Mouse (Mus musculus): Measurements from ENCODE around the gene Hils1.
A peak's percentile ranks its signal among the peaks of the same experiment; 100 is the strongest.
"Not testable (repeated sequence)": the region's sequence is repeated elsewhere in the genome, so short reads cannot be mapped to it uniquely, and the experiment has no call there.

Hils1 gene

GRCm38 (mm10) chr11:95004136-95004936, 36.9 kb downstream of the Hils1 start:
- no peak for DNase-seq (ENCODE audit: low spot score)

- DNase-seq (ENCODE audit: low spot score), result no peak
Observed at GRCm38 (mm10) chr11:95004937-95005198, 37.5 kb downstream of the Hils1 start.

- DNase-seq (ENCODE audit: low spot score), result no peak
Observed at GRCm38 (mm10) chr11:95006038-95006437, 38.6 kb downstream of the Hils1 start.

DNA sequence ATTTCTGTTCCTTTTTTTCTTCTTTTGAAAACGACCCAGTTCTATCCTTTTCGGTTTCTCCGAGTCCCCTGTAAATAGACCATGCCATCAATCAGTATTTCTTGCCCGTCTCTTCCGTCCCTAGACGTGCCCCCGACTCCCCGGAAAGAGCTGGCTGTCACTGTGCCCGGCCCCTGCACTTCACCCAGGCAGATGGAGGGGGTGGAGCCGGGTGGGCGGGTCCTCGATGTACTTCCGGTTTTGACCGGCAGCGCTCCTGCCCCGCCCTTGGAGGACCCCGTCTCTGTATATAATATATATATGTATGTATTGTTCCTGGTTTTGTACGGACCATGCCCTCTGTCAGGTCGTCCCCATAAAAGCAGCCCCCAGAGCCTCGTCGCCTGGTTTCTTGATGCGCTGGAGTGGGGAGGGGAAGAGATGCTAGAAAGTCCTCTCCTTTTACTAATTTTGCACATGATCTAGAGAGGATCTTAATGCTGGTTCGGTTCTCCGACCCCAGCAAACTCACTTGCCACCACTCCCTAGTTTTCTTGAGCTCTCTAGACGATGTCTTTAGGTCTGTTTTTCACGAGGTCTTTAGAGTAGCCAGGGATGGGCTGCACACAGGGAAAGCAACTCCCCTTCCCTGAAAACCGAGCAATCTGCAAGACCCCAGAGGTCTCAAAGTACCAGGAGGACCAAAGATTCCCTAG, 39.3 kb downstream of the Hils1 start:
- DNase-seq (ENCODE audit: low spot score), result peak; percentile 75

GRCm38 (mm10) chr11:95007418-95007817, 40.0 kb downstream of the Hils1 start:
- no peak for DNase-seq (ENCODE audit: low spot score)

GRCm38 (mm10) chr11:95008661-95009628, 41.6 kb downstream of the Hils1 start:
- DNase-seq (ENCODE audit: low spot score), result no peak

DNA sequence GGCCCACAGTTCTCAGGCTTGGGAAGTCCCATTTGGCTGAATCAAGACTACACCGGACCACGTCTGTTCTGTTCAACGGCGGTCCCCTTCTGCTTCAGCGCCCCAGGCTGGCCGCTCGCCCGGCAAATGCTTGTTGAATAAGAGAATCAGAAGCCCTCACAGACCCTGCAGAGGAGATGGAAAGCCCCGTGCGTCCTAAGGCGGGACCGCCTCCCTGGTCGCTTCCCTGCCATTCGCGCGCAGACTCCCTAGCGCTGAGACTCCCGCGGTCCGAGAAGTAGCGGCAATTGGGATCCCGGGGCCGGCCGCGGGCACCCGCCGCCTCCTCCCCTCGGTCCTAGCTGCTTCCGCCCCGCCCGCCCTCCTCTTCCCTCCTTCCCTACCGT, 42.2 kb downstream of the Hils1 start, which contains the start of gene Samd14:
TSS of gene Samd14 (plus strand) at position 251 of the 386 bp plus-strand sequence.
- peak; percentile 65 for DNase-seq (ENCODE audit: low spot score)

GRCm38 (mm10) chr11:95010141-95010739, 42.8 kb downstream of the Hils1 start:
- DNase-seq (ENCODE audit: low spot score), result no peak

DNA sequence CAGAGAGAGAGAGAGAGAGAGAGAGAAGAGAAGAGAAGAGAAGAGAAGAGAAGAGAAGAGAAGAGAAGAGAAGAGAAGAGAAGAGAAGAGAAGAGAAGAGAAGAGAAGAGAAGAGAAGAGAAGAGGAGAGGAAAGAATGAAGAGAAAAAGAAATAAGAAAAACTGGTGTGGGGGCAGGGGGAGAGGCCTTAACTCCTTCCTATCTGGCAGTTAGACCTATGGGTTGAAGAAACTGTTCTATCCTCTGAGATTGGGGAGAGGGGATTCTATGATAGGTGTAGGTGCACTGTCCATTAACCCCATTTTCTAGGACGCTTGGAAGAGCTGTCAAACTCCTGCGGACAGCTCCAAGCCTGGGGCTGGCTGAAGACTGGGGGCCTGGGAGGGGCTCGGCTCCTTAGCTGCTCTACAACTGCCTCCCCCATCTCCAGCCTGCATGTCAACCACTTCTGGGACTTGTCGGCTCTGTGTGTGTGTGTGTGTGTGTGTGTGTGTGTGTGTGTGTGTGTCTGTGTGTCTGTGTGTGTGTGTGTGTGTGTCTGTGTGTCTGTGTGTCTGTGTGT, 43.5 kb downstream of the Hils1 start:
- not testable (repeated sequence) for DNase-seq (ENCODE audit: low spot score)

- DNase-seq (ENCODE audit: low spot score), result no peak
Observed at GRCm38 (mm10) chr11:95011416-95011815, 44.0 kb downstream of the Hils1 start.

DNA sequence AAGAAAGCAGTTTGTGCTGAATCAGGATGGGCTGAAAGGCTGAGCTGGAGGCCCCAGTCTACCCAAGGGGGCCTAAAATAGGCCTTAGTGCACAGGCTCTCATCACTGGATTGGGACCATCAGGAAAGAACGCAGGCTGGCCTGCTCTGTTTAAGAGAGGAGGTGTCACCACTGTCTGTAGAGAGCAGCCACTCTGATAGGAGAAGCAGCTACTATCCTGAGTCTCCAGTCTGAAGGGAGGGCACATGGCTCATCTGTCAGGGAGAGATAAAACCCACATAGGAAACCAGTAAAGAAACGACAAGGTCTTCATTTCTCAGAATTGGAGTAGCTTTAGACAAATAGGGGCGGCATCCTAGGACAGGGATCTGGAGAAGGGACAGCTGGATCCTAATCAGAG, 44.7 kb downstream of the Hils1 start:
- no peak for DNase-seq (ENCODE audit: low spot score)

- DNase-seq (ENCODE audit: low spot score), result no peak
Observed at GRCm38 (mm10) chr11:95012487-95012886, 45.1 kb downstream of the Hils1 start.

- DNase-seq (ENCODE audit: low spot score), result no peak
Observed at GRCm38 (mm10) chr11:95015484-95015883, 48.1 kb downstream of the Hils1 start.

Measured in testis, postnatal 14 days (tissue).